Mouse (Mus musculus): ENCODE results near the gene Gm11214. TPM values are rescaled to one million over a fixed set of nuclear protein-coding genes. Genes with fewer than 3 reads are reported as not detected.

Gm11214 gene
- polyA plus RNA-seq, 1 experiment from 2014 or later = not detected

Other genes starting within 250 kb of the Gm11214 start
- gene Whrn, start 167.4 kb downstream of the Gm11214 start, polyA plus RNA-seq (2014; fragmentation: Nextera tagmentation; extraction: Ambion mirVana) = 4.4 and 5.0 TPM in 2 replicates
- 271 and 275 TPM in 2 replicates for gene Atp6v1g1, start 118.6 kb downstream of the Gm11214 start, polyA plus RNA-seq (2014; fragmentation: Nextera tagmentation; extraction: Ambion mirVana)
- gene Tmem268, start 104.6 kb downstream of the Gm11214 start, polyA plus RNA-seq (2014; fragmentation: Nextera tagmentation; extraction: Ambion mirVana) = 5.3 and 7.8 TPM in 2 replicates
- not detected in 2 replicates for gene Gm11213, start 58.1 kb downstream of the Gm11214 start, polyA plus RNA-seq (2014; fragmentation: Nextera tagmentation; extraction: Ambion mirVana)
- not detected in 2 replicates for gene Tex48, start 41.0 kb downstream of the Gm11214 start, polyA plus RNA-seq (2014; fragmentation: Nextera tagmentation; extraction: Ambion mirVana)
- 0.21 TPM in 1 of 2 replicates, not detected in the other for gene Tnfsf15, start 81.7 kb upstream of the Gm11214 start, polyA plus RNA-seq (2014; fragmentation: Nextera tagmentation; extraction: Ambion mirVana)
- 0.08 and 0.18 TPM in 2 replicates for gene Tnfsf8, start 198.0 kb upstream of the Gm11214 start, polyA plus RNA-seq (2014; fragmentation: Nextera tagmentation; extraction: Ambion mirVana)